Mouse (Mus musculus): ENCODE results near the gene Srxn1. TPM values are rescaled to one million over a fixed set of nuclear protein-coding genes. Genes with fewer than 3 reads are reported as not detected.
"Not testable (repeated sequence)": the region's sequence is repeated elsewhere in the genome, so short reads cannot be mapped to it uniquely, and the experiment has no call there.

Srxn1 gene
- total RNA-seq (2021) (10 to 100 TPM; 19.2 to 23.9 TPM), polyA plus RNA-seq (2012; rRNA removed) (35.9 and 40.0 TPM in 2 replicates)
- long read RNA-seq, transcript Srxn1-201 (2 exons, 2,812 nt) = major isoform, 13 of 20 reads
- long read RNA-seq, transcript Srxn1-203 (2 exons, 446 nt) = minor isoform, 5 of 20 reads
- long read RNA-seq, partial matches to known transcripts = 0 of 20 reads
- long read RNA-seq, other reads (novel, unspliced or antisense) = 2 of 20 reads

- Histone ChIP-seq H3K36me3 (ENCODE audit: control insufficient read depth, insufficient read depth, low read length) (no peaks in the 10 kb centered on the region), H3K79me2 (replicated peaks; ENCODE audit: control insufficient read depth, insufficient read depth, low read length) (no peaks in the 10 kb centered on the region), H3K9ac (ENCODE audit: low read depth, low read length) (peak within 1 kb of the TSS; percentile 90), H3K27ac (peak within 1 kb of the TSS; percentile 95), H3K4me3 (peak within 1 kb of the TSS; percentile 98), H3K27me3 (ENCODE audit: control insufficient read depth, insufficient read depth, low read length) (no peaks in the 10 kb centered on the region), H3K4me1 (ENCODE audit: control insufficient read depth, insufficient read depth, low read length) (peaks cover 9% of the 10 kb centered on the region)
- peak; percentile 63 for TF ChIP-seq CTCF (IDR thresholded peaks at IDR 0.05)
- peak; percentile 26 for TF ChIP-seq POLR2A (IDR thresholded peaks at IDR 0.05; ENCODE audit: insufficient read depth, low read depth, low read length)
- no peak for TF ChIP-seq EP300 (IDR thresholded peaks at IDR 0.05; ENCODE audit: insufficient read depth, low read depth, low read length)
- whole genome bisulfite sequencing = 1% methylated on average over 84 of the region's 84 CpGs
- DNase-seq = peak; percentile 91 to 92
- intact Hi-C loops (cut with DNase I) = loop anchor here (2.0 kb wide), 1 partner anchor 77 kb away; no protein-coding TSS in a partner anchor
Observed at GRCm38 (mm10) chr2:152105318-152106224, at the start of gene Srxn1. Gene Srxn1 (plus strand): TSS chr2:152105516.

- Histone ChIP-seq H3K27ac (no peak overlapping the region), H3K9ac (ENCODE audit: low read depth, low read length) (no peak overlapping the region), H3K27me3 (ENCODE audit: control insufficient read depth, insufficient read depth, low read length) (no peaks in the 10 kb centered on the region), H3K36me3 (ENCODE audit: control insufficient read depth, insufficient read depth, low read length) (no peaks in the 10 kb centered on the region), H3K4me1 (ENCODE audit: control insufficient read depth, insufficient read depth, low read length) (no peaks in the 10 kb centered on the region), H3K79me2 (replicated peaks; ENCODE audit: control insufficient read depth, insufficient read depth, low read length) (no peaks in the 10 kb centered on the region), H3K4me3 (no peak overlapping the region)
- DNase-seq = peak in 1 of 2 experiments; percentile 41
- TF ChIP-seq POLR2A (IDR thresholded peaks at IDR 0.05; ENCODE audit: insufficient read depth, low read depth, low read length) (no peak), EP300 (IDR thresholded peaks at IDR 0.05; ENCODE audit: insufficient read depth, low read depth, low read length) (no peak), CTCF (IDR thresholded peaks at IDR 0.05) (no peak)
- 61% methylated on average over 22 of the region's 22 CpGs for WGBS
- intact Hi-C loops (cut with DNase I) = no loop called here
Observed at GRCm38 (mm10) chr2:152056368-152057251, 48.7 kb upstream of the Srxn1 start.

GRCm38 (mm10) chr2:152057252-152057563 is 48.1 kb upstream of the Srxn1 start:
- Histone ChIP-seq H3K4me3 (no peak overlapping the region), H3K27ac (no peak overlapping the region), H3K4me1 (ENCODE audit: control insufficient read depth, insufficient read depth, low read length) (no peaks in the 10 kb centered on the region), H3K9ac (ENCODE audit: low read depth, low read length) (no peak overlapping the region), H3K36me3 (ENCODE audit: control insufficient read depth, insufficient read depth, low read length) (no peaks in the 10 kb centered on the region), H3K79me2 (replicated peaks; ENCODE audit: control insufficient read depth, insufficient read depth, low read length) (no peaks in the 10 kb centered on the region), H3K27me3 (ENCODE audit: control insufficient read depth, insufficient read depth, low read length) (no peaks in the 10 kb centered on the region)
- TF ChIP-seq EP300 (IDR thresholded peaks at IDR 0.05; ENCODE audit: insufficient read depth, low read depth, low read length) (no peak), POLR2A (IDR thresholded peaks at IDR 0.05; ENCODE audit: insufficient read depth, low read depth, low read length) (no peak), CTCF (IDR thresholded peaks at IDR 0.05) (no peak)
- intact Hi-C loops (cut with DNase I) = no loop called here
- WGBS = 66% methylated on average over 9 of the region's 9 CpGs
- DNase-seq = no peak

- H3K27me3 ChIP-seq (ENCODE audit: control insufficient read depth, insufficient read depth, low read length) = not testable (repeated sequence)
- 73% methylated on average over 3 of the region's 3 CpGs for WGBS
Observed at GRCm38 (mm10) chr2:152062817-152063216, 42.5 kb upstream of the Srxn1 start.

GRCm38 (mm10) chr2:152068660-152069433 is 36.5 kb upstream of the Srxn1 start:
- Histone ChIP-seq H3K4me1 (ENCODE audit: control insufficient read depth, insufficient read depth, low read length) (no peaks in the 10 kb centered on the region), H3K4me3 (no peak overlapping the region), H3K36me3 (ENCODE audit: control insufficient read depth, insufficient read depth, low read length) (no peaks in the 10 kb centered on the region), H3K9ac (ENCODE audit: low read depth, low read length) (no peak overlapping the region), H3K27me3 (ENCODE audit: control insufficient read depth, insufficient read depth, low read length) (peaks cover 2% of the 10 kb centered on the region; the same call in 1 of the 2 replicates), H3K79me2 (replicated peaks; ENCODE audit: control insufficient read depth, insufficient read depth, low read length) (no peaks in the 10 kb centered on the region), H3K27ac (no peak overlapping the region)
- intact Hi-C loops (cut with DNase I) = no loop called here
- TF ChIP-seq EP300 (IDR thresholded peaks at IDR 0.05; ENCODE audit: insufficient read depth, low read depth, low read length) = no peak
- no peak for TF ChIP-seq POLR2A (IDR thresholded peaks at IDR 0.05; ENCODE audit: insufficient read depth, low read depth, low read length)
- TF ChIP-seq CTCF (IDR thresholded peaks at IDR 0.05) = no peak
- DNase-seq = no peak
- WGBS = 55% methylated on average over 11 of the region's 11 CpGs

More at GRCm38 (mm10) chr2:152062817-152063216, 42.5 kb upstream of the Srxn1 start:
- H3K36me3 ChIP-seq (ENCODE audit: control insufficient read depth, insufficient read depth, low read length); H3K27ac ChIP-seq; H3K79me2 ChIP-seq (replicated peaks; ENCODE audit: control insufficient read depth, insufficient read depth, low read length); H3K4me1 ChIP-seq (ENCODE audit: control insufficient read depth, insufficient read depth, low read length); DNase-seq; intact Hi-C loops (cut with DNase I); H3K9ac ChIP-seq (ENCODE audit: low read depth, low read length); H3K4me3 ChIP-seq: not testable (repeated sequence)

All from heart, adult 2 months (tissue).